Mouse (Mus musculus): ENCODE measurements around the gene Lipe. TPM values are rescaled to one million over a fixed set of nuclear protein-coding genes. Genes with fewer than 3 reads are reported as not detected.

Gene Lipe
- polyA plus RNA-seq, 1 experiment: 0.22 TPM

DNA sequence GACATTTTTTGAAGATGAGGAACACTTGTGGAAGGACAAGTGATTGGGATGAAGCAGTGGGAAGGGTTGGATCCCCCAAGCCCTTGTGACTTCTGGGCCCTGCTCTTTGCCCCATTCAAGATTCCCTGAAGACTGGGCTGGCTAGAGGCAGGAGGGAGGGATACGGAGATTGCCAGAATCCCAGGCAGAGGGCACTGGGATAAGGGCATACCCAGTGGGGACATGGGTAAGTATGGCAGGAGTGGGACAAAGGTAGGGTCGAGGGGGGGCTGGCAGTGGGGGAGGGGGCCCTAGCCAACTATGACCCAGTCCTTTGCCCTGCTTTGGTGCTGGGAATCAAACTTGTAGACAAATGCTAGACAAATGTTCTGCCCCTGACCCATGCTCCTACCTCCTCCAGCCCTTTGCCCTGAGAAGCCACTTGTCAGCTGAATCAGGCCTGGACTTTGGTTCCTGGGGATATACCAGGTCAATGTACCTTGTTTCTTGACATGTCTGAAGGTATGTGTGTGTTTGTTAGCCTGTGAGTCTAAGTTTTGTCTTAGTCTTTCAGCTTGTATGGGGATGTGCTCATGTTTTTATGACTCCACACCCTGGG, 6.6 kb downstream of the Lipe start:
- Histone ChIP-seq H3K9me3 (ENCODE audit: control insufficient read depth, low read length) (no peaks in the 10 kb centered on the region), H3K27me3 (ENCODE audit: control insufficient read depth) (peaks cover 17% of the 10 kb centered on the region), H3K4me1 (ENCODE audit: control insufficient read depth) (peaks cover 70% of the 10 kb centered on the region), H3K36me3 (ENCODE audit: control insufficient read depth) (peaks cover 10% of the 10 kb centered on the region), H3K4me3 (replicated peaks) (no peak overlapping the region)
- no peak for TF ChIP-seq TAL1 (IDR thresholded peaks at IDR 0.05; ENCODE audit: low read length)
- TF ChIP-seq GATA1 (IDR thresholded peaks at IDR 0.05; ENCODE audit: low read length): no peak

DNA sequence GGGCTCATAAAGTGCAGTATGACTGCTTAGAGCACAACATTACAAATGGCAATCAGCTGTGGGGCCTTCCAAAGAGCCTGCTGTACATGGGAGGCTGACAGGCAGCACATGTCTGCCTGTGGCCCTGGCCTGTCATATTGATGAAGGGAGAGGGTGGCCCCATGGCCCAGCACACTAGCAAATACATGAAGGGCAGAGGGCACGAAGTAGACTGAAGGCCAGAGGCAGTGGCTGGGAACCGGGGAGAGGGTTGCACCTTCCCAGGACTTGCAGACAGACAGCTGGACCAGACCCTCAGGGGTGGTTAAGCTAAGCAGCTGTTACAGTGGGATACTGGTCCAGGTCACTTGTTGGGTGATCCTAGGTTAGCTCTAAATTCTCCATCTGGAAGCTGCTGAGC, 7.5 kb downstream of the Lipe start:
- Histone ChIP-seq H3K4me1 (ENCODE audit: control insufficient read depth) (peaks cover 71% of the 10 kb centered on the region), H3K36me3 (ENCODE audit: control insufficient read depth) (peaks cover 10% of the 10 kb centered on the region), H3K9me3 (ENCODE audit: control insufficient read depth, low read length) (no peaks in the 10 kb centered on the region), H3K27me3 (ENCODE audit: control insufficient read depth) (peaks cover 17% of the 10 kb centered on the region), H3K4me3 (replicated peaks) (no peak overlapping the region)
- no peak for TF ChIP-seq TAL1 (IDR thresholded peaks at IDR 0.05; ENCODE audit: low read length)
- no peak for TF ChIP-seq GATA1 (IDR thresholded peaks at IDR 0.05; ENCODE audit: low read length)

DNA sequence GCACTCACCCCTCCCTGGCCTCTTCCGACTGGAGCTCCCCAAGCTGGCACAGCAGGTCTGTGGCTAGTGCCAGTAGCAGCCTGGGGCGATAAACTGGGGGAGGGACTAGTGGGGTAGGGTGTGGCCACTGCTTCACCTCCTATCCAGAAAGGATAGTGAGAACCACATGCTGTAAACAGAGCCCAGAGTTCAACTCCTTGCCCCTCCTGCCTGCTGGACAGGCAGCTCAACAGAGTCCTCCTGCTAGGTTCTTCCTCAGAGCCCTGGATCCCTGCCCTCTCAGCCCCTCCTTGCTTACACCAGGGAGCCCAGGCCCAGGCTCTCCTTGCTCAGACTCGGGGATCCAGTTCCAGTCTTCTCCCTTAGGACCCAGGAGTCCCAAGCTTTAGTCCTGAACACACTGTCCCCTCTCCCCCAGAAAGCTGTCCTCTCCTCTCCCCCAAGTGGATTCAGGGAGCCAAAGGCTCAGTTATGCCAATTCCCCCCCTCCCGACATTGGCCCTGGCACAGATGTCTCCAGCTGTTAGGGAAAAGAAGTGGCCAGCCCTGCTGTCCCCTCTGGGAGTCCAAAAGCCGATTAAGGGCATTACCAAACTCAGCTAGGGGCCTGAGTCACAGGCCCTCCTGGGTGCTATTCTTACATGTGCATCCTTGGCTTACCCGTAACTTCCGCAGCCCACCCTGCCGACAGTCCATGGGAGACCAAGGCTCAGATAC, 8.3 kb downstream of the Lipe start:
- Histone ChIP-seq H3K4me1 (ENCODE audit: control insufficient read depth) (peaks cover 71% of the 10 kb centered on the region), H3K9me3 (ENCODE audit: control insufficient read depth, low read length) (no peaks in the 10 kb centered on the region), H3K4me3 (replicated peaks) (peak overlapping the region; percentile 3), H3K27me3 (ENCODE audit: control insufficient read depth) (peaks cover 15% of the 10 kb centered on the region), H3K36me3 (ENCODE audit: control insufficient read depth) (peaks cover 14% of the 10 kb centered on the region)
- no peak for TF ChIP-seq GATA1 (IDR thresholded peaks at IDR 0.05; ENCODE audit: low read length)

DNA sequence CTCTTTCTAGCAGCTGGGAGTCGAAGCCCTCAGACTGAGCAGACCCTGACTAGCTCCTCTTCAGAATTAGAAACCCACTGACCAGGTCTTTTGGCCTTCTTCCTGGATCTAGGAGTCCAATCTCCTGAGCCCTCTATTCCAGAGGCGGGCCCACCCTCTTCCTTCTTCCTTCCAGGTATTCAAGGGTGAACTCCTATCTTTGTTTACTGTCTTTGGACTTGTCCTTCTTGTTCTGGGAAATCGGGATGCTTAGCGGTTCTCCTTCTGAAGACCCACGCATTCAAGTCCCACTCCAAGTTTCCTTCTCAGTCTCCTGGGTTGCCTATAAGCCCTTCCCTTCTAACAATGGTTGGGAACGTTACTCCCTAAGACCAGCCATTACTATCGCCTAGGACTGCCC, 9.6 kb downstream of the Lipe start:
- Histone ChIP-seq H3K4me3 (replicated peaks) (no peak overlapping the region), H3K4me1 (ENCODE audit: control insufficient read depth) (peaks cover 61% of the 10 kb centered on the region)

DNA sequence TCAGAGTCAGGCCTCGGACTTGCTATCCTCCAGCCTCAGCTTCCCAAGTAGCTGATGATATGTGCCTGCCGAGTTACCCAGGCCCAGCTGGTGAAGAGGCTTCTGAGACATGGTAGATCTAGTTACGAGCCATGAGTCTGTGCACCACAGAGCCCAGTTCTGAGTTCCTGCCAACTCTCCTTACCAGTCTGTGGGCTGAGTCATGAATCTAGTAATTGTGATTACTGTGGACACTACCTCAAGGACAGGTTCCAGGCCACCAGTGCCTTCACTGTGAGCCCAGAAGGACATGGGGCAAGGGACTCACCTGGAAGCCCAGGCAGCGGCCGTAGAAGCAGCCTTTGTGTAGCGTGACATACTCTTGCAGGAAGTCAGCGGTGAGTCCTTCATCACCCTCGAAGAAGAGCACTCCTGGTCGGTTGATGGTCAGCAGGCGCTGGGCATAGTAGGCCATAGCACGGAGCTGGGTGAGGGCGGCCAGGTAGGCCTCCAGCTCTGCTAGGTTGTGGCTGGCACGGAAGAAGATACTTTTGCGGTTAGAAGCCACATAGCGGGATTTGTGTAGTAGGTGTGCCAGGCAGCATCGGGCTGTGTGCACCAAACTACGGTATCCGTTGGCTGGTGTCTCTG, 10.6 kb downstream of the Lipe start:
- H3K27me3 ChIP-seq (ENCODE audit: control insufficient read depth): no peaks in the 10 kb centered on the region
- TF ChIP-seq GATA1 (IDR thresholded peaks at IDR 0.05; ENCODE audit: low read length) (no peak), TAL1 (IDR thresholded peaks at IDR 0.05; ENCODE audit: low read length) (no peak)
- H3K4me3 ChIP-seq (replicated peaks): no peak overlapping the region
- peaks cover 57% of the 10 kb centered on the region for H3K4me1 ChIP-seq (ENCODE audit: control insufficient read depth)
- peaks cover 32% of the 10 kb centered on the region for H3K36me3 ChIP-seq (ENCODE audit: control insufficient read depth)
- no peaks in the 10 kb centered on the region for H3K9me3 ChIP-seq (ENCODE audit: control insufficient read depth, low read length)

More for the DNA sequence above, 9.6 kb downstream of the Lipe start:
- TF ChIP-seq TAL1 (IDR thresholded peaks at IDR 0.05; ENCODE audit: low read length): no peak
- TF ChIP-seq GATA1 (IDR thresholded peaks at IDR 0.05; ENCODE audit: low read length): no peak
- Histone ChIP-seq H3K27me3 (ENCODE audit: control insufficient read depth) (peaks cover 2% of the 10 kb centered on the region), H3K9me3 (ENCODE audit: control insufficient read depth, low read length) (no peaks in the 10 kb centered on the region), H3K36me3 (ENCODE audit: control insufficient read depth) (peaks cover 22% of the 10 kb centered on the region)

DNA sequence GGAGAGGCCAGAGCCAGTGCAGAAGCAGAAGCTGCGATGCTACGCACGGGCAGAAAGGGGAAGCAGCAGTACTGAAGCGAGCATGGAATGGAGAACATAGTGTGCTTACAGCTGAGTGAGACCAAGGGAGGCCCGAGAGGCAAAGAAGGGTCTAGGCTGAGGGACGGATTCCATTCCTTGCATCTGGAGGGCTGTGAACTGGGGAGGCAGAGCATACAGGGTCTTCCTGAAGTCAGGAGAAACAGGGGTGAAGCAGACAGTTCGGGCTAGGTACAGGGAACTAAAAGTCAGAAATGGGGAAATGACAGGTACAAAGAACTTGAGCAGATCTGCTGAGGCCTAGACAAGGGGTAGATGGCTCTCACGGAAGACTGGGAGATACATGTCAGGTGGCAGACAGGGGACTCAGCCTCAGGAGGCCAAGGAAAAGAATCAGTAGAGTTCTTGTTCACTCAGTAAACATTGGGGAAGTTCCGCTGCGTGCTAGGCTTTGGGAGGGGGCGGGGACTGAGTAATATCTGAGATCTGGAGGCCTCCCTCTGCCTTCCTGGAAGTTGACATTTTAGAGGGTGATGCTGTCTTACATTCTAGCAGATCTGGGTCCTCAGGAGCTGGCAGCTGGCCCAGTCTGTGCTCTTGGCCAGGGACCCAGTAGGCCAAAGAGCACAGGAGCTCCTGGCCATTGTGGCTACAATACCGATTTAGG, 12.5 kb downstream of the Lipe start:
- no peaks in the 10 kb centered on the region for H3K27me3 ChIP-seq (ENCODE audit: control insufficient read depth)
- H3K4me1 ChIP-seq (ENCODE audit: control insufficient read depth): peaks cover 49% of the 10 kb centered on the region
- TF ChIP-seq TAL1 (IDR thresholded peaks at IDR 0.05; ENCODE audit: low read length): no peak
- TF ChIP-seq GATA1 (IDR thresholded peaks at IDR 0.05; ENCODE audit: low read length): no peak
- no peaks in the 10 kb centered on the region for H3K9me3 ChIP-seq (ENCODE audit: control insufficient read depth, low read length)
- H3K36me3 ChIP-seq (ENCODE audit: control insufficient read depth): peaks cover 33% of the 10 kb centered on the region
- peak overlapping the region; percentile 5 for H3K4me3 ChIP-seq (replicated peaks)

DNA sequence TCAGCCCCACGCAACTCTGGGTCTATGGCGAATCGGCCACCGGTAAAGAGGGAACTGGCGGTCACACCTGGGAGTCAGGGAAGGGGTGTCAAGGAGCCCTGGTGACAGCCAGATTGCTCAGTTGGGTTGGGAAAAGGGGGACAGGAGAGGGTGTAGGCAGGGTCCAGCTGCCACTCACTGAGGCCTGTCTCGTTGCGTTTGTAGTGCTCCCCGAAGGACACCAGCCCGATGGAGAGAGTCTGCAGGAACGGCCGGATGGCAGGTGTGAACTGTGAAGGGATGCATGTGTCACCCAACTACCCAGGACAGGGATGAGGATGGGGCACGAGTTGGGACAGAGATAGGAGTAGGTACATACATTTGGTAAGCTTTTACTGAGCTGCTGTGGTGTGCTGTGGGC, 13.3 kb downstream of the Lipe start:
- no peaks in the 10 kb centered on the region for H3K9me3 ChIP-seq (ENCODE audit: control insufficient read depth, low read length)
- TF ChIP-seq TAL1 (IDR thresholded peaks at IDR 0.05; ENCODE audit: low read length) (no peak), GATA1 (IDR thresholded peaks at IDR 0.05; ENCODE audit: low read length) (no peak)
- H3K4me3 ChIP-seq (replicated peaks): no peak overlapping the region
- H3K27me3 ChIP-seq (ENCODE audit: control insufficient read depth): 0 out of 2 replicates have a peak, but pooled peaks cover 2% of the 10 kb centered on the region
- peaks cover 49% of the 10 kb centered on the region for H3K4me1 ChIP-seq (ENCODE audit: control insufficient read depth)
- peaks cover 33% of the 10 kb centered on the region for H3K36me3 ChIP-seq (ENCODE audit: control insufficient read depth)

DNA sequence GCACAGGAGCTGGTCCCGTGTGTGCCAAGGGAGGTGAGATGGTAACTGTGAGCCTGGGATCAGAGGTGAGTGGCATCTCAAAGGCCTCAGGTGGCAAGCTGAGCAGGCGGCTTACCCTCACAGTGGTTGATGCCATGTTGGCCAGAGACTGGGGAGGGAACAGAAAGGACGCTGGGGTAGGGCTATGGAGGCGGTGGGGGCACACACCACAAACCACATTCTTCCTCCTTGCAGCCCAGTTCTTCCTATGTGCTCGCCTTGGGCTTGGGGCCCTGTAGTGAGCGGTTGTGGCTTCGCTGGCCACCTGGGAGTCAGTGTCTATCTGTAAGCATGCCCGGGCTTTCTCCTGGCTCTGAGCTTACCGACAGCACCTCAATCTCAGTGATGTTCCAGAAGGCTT, 13.7 kb downstream of the Lipe start:
- H3K4me3 ChIP-seq (replicated peaks): no peak overlapping the region
- H3K27me3 ChIP-seq (ENCODE audit: control insufficient read depth): 0 out of 2 replicates have a peak, but pooled peaks cover 2% of the 10 kb centered on the region
- H3K9me3 ChIP-seq (ENCODE audit: control insufficient read depth, low read length): no peaks in the 10 kb centered on the region
- TF ChIP-seq TAL1 (IDR thresholded peaks at IDR 0.05; ENCODE audit: low read length) (no peak), GATA1 (IDR thresholded peaks at IDR 0.05; ENCODE audit: low read length) (no peak)
- H3K4me1 ChIP-seq (ENCODE audit: control insufficient read depth): peaks cover 48% of the 10 kb centered on the region
- H3K36me3 ChIP-seq (ENCODE audit: control insufficient read depth): peaks cover 33% of the 10 kb centered on the region

DNA sequence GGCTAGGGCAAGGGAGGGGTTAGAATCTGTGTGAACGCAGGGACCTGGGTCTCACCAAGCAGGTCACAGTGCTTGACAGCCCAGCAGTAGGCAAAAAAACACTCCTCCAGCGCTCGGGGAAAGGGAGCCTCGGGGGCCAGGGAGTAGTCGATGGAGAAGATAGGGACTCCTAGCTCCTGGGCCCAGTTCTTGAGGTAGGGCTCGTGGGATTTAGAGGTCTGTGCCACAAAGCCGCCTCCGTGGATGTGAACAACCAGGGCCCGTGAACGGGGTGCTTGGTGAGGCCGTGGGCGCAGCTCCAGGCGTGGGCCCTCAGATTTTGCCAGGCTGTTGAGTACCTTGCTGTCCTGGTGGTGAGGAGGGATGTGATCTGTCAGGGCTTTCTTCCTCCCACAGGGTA, 14.2 kb downstream of the Lipe start:
- no peak overlapping the region for H3K4me3 ChIP-seq (replicated peaks)
- no peaks in the 10 kb centered on the region for H3K9me3 ChIP-seq (ENCODE audit: control insufficient read depth, low read length)
- peaks cover 33% of the 10 kb centered on the region for H3K36me3 ChIP-seq (ENCODE audit: control insufficient read depth)
- 0 out of 2 replicates have a peak, but pooled peaks cover 2% of the 10 kb centered on the region for H3K27me3 ChIP-seq (ENCODE audit: control insufficient read depth)
- no peak for TF ChIP-seq GATA1 (IDR thresholded peaks at IDR 0.05; ENCODE audit: low read length)
- no peak for TF ChIP-seq TAL1 (IDR thresholded peaks at IDR 0.05; ENCODE audit: low read length)
- H3K4me1 ChIP-seq (ENCODE audit: control insufficient read depth): peaks cover 48% of the 10 kb centered on the region
